Mouse (Mus musculus) thymus, postnatal 10 days (tissue): ENCODE results near the gene Pikfyve.
"Not testable (repeated sequence)": the region's sequence is repeated elsewhere in the genome, so short reads cannot be mapped to it uniquely, and the experiment has no call there.

ENCODE experiments used
- DNase-seq, 2 experiments: peaks; one replicate each; pipeline ENCODE4 v3.0.0; 2021; ENCODE audit warnings: low spot score in 2 of 2

The Pikfyve gene

DNA sequence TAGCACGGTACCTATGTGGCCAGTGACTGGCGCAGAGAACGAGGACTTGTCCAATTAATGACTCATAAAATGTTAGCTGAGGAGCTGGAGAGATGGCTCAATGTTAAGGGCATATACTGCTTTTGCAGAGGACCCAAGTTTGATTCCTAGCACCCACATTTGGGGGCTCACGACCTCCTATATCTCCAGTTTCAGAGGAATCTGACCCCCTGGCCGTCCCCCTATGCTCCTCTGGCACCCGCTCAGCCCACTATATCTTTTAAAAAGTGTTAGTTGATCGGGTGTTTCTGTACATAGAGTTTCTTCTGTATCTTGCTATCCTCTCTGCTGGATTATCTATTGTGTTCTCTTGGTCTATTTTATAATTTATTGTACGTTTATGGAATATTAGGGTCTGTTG, 1.5 kb upstream of the Pikfyve start:
- DNase-seq, result no peak

GRCm38 (mm10) chr1:65185524-65186205, 818 bp upstream of the Pikfyve start:
- no peak for DNase-seq

- DNase-seq, result no peak
Observed at GRCm38 (mm10) chr1:65187074-65187430, 569 bp downstream of the Pikfyve start.

DNA sequence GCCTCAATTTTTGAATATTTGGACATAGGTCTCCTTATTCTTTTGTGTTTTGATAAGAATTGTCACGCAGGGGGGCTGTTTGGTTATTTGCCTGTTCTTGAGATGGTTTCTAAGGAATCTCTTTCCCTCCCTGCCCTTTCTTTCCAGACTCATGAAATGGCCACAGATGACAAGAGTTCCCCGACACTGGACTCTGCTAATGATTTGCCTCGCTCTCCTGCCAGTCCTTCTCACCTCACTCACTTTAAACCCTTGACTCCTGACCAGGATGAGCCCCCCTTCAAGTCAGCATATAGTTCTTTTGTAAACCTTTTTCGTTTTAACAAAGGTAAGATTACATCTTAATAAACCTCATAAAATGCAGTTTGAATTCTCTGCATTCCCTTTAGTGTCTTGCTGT, 3.7 kb downstream of the Pikfyve start:
- DNase-seq, result no peak

DNA sequence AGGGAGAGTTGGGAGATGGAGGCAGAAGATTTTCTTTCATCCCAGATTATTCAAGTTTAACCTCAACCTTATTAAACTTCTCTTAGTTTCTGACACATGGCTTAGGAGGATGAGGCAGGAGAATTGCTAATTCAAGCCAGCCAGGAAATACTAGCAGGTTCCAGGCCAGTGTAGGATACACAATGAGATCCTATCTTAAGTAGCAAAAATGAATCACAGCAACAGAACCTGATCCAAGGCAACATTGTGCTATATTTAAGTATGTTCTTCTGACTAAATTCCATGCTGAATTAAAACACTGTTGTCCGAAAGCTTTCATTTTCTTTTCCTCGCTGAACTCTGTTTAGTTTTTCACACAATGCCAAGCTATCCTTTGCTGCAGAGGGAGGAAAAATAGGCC, 6.7 kb downstream of the Pikfyve start:
- DNase-seq, result no peak

DNA sequence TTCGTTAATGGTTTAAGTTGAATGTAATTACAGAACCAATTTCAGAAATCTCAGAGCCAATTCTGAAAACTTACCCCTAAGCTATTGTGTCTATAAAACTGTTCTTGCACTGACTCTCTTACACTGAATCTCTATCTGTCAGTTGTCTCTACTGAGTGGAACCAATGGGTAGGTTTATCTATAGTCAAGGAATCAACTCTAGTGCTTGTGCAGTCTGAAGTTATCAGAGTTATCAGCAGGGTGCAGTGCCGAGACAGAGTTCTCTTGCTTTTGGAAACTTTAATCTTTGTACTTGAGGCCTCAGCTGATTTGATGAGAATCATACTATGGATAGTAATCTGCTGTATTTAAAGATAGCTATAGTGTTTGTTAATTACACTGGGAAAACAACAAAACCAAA, 11.9 kb downstream of the Pikfyve start:
- DNase-seq, result no peak

DNA sequence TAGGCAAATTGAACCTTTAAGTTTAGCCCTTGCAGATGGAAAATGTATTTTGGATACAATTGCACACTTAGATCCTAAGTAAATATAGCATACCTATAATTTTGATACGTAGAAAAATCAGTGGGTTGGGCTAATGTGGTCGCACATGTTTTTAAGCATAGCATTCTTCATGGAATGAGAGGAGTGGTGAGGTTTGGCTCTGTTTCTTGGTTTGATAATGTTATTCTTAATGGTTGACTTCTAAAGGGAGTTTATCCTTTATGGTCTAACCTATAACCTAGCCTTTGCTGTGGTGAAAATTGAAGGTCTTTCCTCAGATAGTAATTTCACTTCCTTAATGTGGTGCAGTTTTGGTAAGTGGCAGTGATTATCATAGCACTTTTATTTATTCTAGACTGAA, 12.4 kb downstream of the Pikfyve start:
- DNase-seq, result no peak

- DNase-seq, result no peak
Observed at GRCm38 (mm10) chr1:65204299-65204698, 17.8 kb downstream of the Pikfyve start.

DNA sequence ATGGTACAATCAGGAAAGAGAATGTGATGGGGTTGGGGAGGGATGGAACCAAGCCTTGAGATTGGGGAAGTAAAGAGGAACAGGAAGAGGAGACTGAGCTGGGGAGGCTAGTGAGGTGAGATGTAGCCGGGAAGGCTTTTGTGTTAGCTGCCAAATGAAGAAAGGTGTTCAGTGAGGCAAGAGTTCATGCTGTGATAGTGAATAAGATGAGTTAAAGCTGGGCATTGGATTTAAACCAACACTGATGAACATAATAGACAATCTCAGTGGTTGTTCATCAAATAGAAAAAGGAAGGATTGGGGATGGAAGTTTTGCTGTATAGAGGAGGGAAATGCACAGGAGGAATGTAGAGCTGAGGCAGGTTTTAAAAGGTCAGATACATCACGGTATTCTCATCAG, 26.7 kb downstream of the Pikfyve start:
- no peak for DNase-seq

- no peak for DNase-seq
Observed at GRCm38 (mm10) chr1:65217567-65217966, 31.1 kb downstream of the Pikfyve start.

GRCm38 (mm10) chr1:65217972-65218371, 31.5 kb downstream of the Pikfyve start:
- no peak for DNase-seq

DNA sequence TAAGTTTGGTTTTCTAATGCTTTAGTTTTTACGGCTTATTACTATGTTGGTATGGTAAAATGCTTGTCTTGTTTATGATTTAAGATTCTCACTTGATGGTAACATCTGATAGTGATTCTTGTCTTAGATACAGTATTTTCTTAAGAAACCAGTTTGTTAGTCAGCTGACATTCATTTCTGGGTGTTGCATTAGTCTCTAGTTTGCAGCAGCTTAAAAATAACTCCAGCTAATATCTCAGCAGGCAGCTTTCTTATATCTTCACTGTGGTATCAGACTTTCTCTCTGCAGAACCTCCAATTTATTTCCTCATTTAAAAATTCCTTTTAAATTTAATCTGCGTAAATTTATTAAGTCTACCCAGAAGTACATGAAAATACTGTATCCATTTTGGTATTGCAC, 37.2 kb downstream of the Pikfyve start:
- DNase-seq, result no peak

- no peak for DNase-seq
Observed at GRCm38 (mm10) chr1:65227681-65228080, 41.2 kb downstream of the Pikfyve start.

DNA sequence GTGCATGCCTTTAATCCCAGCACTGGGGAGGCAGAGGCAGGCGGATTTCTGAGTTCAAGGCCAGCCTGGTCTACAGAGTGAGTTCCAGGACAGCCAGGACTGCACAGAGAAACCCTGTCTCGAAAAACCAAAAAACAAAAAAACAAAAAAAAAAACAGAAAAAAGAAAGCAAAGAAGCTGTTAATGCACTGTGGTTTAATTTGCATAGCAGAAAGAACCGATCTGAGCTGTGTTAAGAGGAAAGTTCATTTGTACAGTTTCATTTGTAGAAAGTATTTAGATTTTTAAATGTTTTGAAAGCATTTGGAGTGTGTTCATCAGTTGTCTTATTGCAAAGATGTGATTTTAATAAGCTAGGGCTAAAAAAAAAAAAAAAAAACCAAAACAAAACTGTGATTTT, 43.3 kb downstream of the Pikfyve start:
- DNase-seq, result not testable (repeated sequence)

DNA sequence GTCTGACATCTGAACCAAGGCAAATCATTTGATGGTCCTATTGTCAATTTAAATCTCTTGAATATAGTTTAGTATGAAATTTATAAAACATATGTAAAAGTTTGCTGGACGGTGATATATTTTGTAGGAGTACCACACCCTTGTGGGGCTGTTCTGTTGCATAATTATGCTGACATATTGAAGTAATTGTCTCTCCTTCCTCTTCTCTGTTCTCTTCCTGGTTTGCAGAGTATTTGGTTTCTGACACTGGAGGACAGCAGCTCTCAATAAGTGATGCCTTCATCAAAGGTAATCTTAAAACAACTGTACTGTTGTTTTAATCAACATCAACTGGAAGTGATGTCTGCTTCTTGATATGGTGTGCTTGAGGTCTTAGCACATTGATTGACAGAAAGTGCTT, 44.1 kb downstream of the Pikfyve start:
- DNase-seq, result no peak

DNA sequence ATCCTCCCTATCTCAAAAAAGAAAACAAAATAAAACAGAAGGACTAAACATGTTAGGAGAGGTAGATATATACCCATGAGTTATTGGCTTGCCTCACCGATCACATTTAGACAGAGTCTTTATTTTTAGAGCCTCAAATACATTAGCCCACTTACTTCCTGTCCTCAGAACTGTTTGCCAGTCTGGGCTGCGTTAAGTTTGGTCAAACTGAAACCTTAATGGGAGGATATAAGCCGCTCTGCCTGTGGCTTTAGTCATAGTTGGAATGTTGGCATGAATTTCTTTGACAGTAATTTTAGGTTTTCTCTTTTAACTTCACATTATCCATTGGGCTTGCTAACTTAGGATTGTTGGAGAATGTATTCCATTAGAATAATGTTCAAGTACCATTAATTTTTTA, 51.2 kb downstream of the Pikfyve start:
- DNase-seq, result no peak

DNA sequence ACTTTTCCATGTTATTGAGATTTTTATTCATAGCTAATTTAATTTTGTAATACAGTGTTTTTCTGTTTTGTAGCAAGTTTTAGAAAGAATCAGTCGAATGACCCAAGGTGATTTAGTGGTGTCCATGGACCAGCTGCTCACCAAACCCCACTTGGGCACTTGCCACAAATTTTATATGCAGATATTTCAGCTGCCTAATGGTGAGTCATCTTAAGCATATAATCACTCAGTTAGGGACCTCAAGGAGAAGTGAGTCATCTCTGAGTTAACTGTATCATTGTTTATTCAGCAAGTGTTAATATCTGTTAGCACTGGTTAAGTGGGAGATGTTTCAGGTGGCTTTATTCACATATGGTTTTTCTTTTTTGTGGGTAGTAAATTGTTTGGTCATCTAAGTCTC, 59.2 kb downstream of the Pikfyve start:
- no peak for DNase-seq

GRCm38 (mm10) chr1:65280461-65280860, 94.0 kb downstream of the Pikfyve start:
- no peak for DNase-seq

DNA sequence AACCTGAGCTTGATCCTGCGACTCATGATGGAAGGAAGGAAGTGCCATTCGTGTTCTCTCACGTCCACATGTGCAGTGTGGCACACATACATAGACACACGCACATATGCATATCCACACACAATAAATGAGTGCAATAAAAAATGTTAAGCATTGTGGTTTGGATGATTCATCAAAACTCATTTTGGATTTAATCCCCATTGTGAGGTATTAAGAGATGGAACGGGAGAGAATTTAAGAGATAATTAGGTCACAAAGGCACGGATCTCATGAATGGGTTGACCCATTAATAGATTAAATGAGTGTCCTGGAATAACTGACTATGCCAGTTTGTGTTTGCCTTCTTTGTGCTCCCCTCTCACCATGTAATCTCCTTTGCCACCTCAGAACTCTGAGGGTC, 95.3 kb downstream of the Pikfyve start, which contains the start of gene Pth2r:
TSS of gene Pth2r (plus strand) at position 301 of the 400 bp plus-strand sequence.
- no peak for DNase-seq

GRCm38 (mm10) chr1:65282766-65283165, 96.3 kb downstream of the Pikfyve start:
- DNase-seq, result peak in 1 of 2 experiments; percentile 9

DNA sequence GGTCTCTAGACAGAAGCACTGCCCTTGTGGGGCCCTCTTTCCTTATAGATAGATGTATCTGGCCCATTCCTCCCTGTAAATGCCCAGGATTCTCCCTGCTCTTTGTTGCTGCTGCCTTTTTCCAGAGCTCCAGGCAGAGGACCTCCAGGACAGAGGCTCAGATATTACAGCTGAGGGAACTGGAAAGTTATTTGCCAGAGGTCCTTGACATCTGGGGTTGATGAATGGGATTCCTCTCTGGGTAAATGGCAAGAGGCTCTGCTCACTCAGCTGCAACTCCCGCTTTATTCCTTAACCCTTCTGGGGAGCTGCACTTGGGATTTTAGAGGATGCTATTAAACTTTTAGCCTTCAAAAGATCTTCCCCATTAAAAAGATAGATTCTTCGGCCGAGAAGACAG, 122.0 kb downstream of the Pikfyve start:
- no peak for DNase-seq

DNA sequence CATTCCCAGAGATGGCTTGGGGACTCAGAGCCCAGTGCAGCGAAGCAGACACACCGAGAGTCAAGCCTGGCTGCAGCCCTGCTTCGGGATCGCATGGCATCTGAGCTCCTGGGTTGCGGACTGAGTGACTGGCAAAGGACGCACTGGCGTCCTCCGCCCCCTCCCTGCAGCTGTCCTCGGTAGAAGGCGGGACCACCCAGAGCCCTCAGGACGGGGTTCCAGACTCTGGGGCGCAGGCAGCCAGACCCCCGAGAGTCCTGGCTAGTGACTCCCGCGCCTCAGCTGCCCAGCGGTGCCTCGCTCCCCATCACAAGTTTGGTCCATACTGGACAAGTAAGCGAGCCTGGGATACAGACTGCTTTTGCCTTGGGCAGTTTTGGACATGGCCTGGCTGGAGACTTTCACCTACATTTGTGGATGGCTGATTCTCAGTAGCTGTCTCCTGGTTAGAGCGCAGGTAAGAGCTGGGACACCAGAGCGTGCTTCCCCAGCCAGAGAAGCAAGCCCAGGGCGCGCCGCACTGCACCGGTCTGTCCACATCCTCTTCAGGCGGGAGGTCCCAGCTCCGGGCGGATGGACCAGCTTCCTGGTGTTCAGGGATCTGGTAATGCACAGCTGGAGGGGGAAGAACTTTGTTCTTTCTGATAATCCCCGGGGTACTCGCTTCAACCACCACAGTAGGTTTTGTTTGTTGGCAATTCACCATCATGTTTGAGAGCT, 124.9 kb downstream of the Pikfyve start:
- no peak for DNase-seq

- peak in 1 of 2 experiments; percentile 6 for DNase-seq
Observed at GRCm38 (mm10) chr1:65312118-65312517, 125.6 kb downstream of the Pikfyve start.

GRCm38 (mm10) chr1:65312896-65313295, 126.4 kb downstream of the Pikfyve start:
- no peak for DNase-seq
